In the genomic region with DNA sequence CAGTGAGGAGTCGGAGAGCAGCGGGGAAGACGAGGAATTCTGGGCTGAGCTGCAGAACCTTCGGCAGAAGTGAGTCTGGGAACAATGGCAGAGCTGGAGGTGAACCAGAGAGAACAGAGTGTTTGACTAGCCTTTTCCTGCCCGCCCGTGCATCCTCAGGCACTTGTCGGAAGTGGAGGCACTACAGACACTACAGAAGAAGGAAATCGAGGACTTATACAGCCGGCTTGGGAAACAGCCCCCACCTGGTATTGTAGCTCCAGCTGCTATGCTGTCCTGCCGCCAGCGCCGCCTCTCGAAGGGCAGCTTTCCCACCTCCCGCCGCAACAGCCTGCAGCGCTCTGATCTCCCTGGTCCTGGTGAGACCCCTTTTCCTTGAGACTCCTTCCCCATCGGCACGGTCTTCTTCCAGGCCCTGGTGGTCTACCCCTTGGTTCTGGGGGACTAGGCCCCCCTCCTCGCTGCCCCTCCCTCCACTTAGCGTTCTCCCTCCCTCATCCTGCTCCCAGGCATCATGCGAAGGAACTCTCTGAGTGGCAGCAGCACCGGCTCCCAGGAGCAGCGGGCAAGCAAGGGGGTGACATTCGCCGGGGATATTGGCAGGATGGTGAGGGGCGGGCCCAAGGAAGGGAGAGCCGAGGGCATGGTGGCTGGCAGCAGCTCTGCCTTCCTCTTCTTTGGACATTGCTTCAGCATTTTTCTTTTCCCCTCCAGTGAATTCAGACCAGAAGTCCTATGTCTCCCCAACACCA, we compare ENCODE assay signal across 9 mouse cellular contexts. TPM values are rescaled to one million over a fixed set of nuclear protein-coding genes. Genes with fewer than 3 reads are reported as not detected.
A peak's percentile ranks its signal among the peaks of the same experiment; 100 is the strongest.
DNase-seq lines count a peak whose midpoint lies in the region; ATAC-seq and TF ChIP-seq lines count a peak whose summit lies in the region.
"Had no signal": no experiment of that assay in that cellular context is flagged by ENCODE, and none has a peak within 500 bp of the region (broad histone marks: within the 10 kb centered on the region; RNA-seq: fewer than 3 reads in every experiment).

No protein-coding gene starts in this region.

- H3K36me3 ChIP-seq in heart, embryonic 14.5 days (ENCODE audit: control insufficient read depth, insufficient read depth, low read length), result peaks cover 12% of the 10 kb centered on the region; the same call in 1 of the 2 replicates
- H3K36me3 ChIP-seq in G1E (replicated peaks), result peaks cover 62% of the 10 kb centered on the region
- H3K36me3 ChIP-seq in hindbrain, embryonic 12.5 days, result 0 out of 2 replicates have a peak, but pooled peaks cover 9% of the 10 kb centered on the region
- H3K36me3 ChIP-seq in midbrain, embryonic 12.5 days, result no peaks in the 10 kb centered on the region

- no peak for ATAC-seq in heart, embryonic 14.5 days (ENCODE audit: insufficient number of reproducible peaks, insufficient read depth, low FRiP score, low read depth)
- no peak for ATAC-seq in G1E (ENCODE audit: extremely low read depth, insufficient number of reproducible peaks, low FRiP score, poor library complexity, severe bottlenecking)
- ATAC-seq in hindbrain, embryonic 12.5 days (ENCODE audit: low FRiP score), result no peak
- ATAC-seq in midbrain, embryonic 12.5 days (ENCODE audit: low FRiP score, low read depth), result no peak

- no peak for TF ChIP-seq CTCF in G1E (IDR thresholded peaks at IDR 0.05; ENCODE audit: low read depth, low read length)

- H3K27me3 ChIP-seq in heart, embryonic 14.5 days (ENCODE audit: control insufficient read depth, insufficient read depth, low read length), result no peaks in the 10 kb centered on the region
- no peaks in the 10 kb centered on the region for H3K27me3 ChIP-seq in G1E (ENCODE audit: insufficient read depth, low read length)
- H3K27me3 ChIP-seq in hindbrain, embryonic 12.5 days, result peaks cover 3% of the 10 kb centered on the region; the same call in 1 of the 2 replicates
- peaks cover 23% of the 10 kb centered on the region for H3K27me3 ChIP-seq in midbrain, embryonic 12.5 days

- WGBS in heart, embryonic 14.5 days, result 37% methylated on average over 27 of the region's 27 CpGs
- 24% methylated on average over 27 of the region's 27 CpGs for whole genome bisulfite sequencing in hindbrain, embryonic 12.5 days
- WGBS in midbrain, embryonic 12.5 days, result 25% methylated on average over 27 of the region's 27 CpGs

- peak overlapping the region; percentile 48; the same call in 1 of the 2 replicates for H3K9ac ChIP-seq in heart, embryonic 14.5 days (ENCODE audit: low read length)
- peak overlapping the region; percentile 29; the same call in 1 of the 2 replicates for H3K9ac ChIP-seq in hindbrain, embryonic 12.5 days
- peak overlapping the region; percentile 44 for H3K9ac ChIP-seq in midbrain, embryonic 12.5 days (replicated peaks)

- H3K27ac ChIP-seq in heart, embryonic 14.5 days (replicated peaks in 1 of 2; ENCODE audit: control insufficient read depth in 1 of 2, insufficient read depth in 1 of 2, low read depth in 2 of 2, low read length in 2 of 2), result no peak overlapping the region
- no peak overlapping the region for H3K27ac ChIP-seq in hindbrain, embryonic 12.5 days
- H3K27ac ChIP-seq in midbrain, embryonic 12.5 days (replicated peaks), result no peak overlapping the region

- peaks cover 13 to 22% of the 10 kb centered on the region in 2 experiments for H3K4me1 ChIP-seq in heart, embryonic 14.5 days (ENCODE audit: control insufficient read depth in 2 of 2, insufficient read depth in 2 of 2, low read length in 2 of 2)
- peaks cover 57% of the 10 kb centered on the region for H3K4me1 ChIP-seq in G1E (ENCODE audit: insufficient read depth, low read depth, low read length)
- H3K4me1 ChIP-seq in hindbrain, embryonic 12.5 days, result peaks cover 28% of the 10 kb centered on the region
- peaks cover 28% of the 10 kb centered on the region for H3K4me1 ChIP-seq in midbrain, embryonic 12.5 days

- H3K4me2 ChIP-seq in heart, embryonic 14.5 days (ENCODE audit: low read length), result peak overlapping the region; percentile 12; the same call in 1 of the 2 replicates
- H3K4me2 ChIP-seq in hindbrain, embryonic 12.5 days (replicated peaks), result peak overlapping the region; percentile 84
- peak overlapping the region; percentile 34 for H3K4me2 ChIP-seq in midbrain, embryonic 12.5 days (replicated peaks)

- no peak for DNase-seq in heart, postnatal 4 days
- no peak for DNase-seq in G1E (ENCODE audit: low spot score)
- no peak for DNase-seq in gastrocnemius, postnatal 10 days
- no peak for DNase-seq in right cerebral cortex, postnatal 36 days (ENCODE audit: low spot score in 2 of 2)
- no peak for DNase-seq in gastrocnemius, postnatal 25 days
- DNase-seq: thymus, postnatal 14 days had no signal

- H3K4me3 ChIP-seq in heart, embryonic 14.5 days (ENCODE audit: control insufficient read depth in 1 of 2, insufficient read depth in 1 of 2, low read depth in 1 of 2, low read length in 2 of 2), result no peak overlapping the region
- peak overlapping the region; percentile 91; the same call in 1 of the 2 replicates for H3K4me3 ChIP-seq in G1E (ENCODE audit: low read depth, low read length)
- H3K4me3 ChIP-seq in hindbrain, embryonic 12.5 days, result peak overlapping the region; percentile 4; the same call in 1 of the 2 replicates
- no peak overlapping the region for H3K4me3 ChIP-seq in midbrain, embryonic 12.5 days

- no peaks in the 10 kb centered on the region for H3K9me3 ChIP-seq in heart, embryonic 14.5 days (ENCODE audit: control insufficient read depth, low read length)
- H3K9me3 ChIP-seq in G1E (replicated peaks), result no peaks in the 10 kb centered on the region
- no peaks in the 10 kb centered on the region for H3K9me3 ChIP-seq in hindbrain, embryonic 12.5 days (replicated peaks)
- H3K9me3 ChIP-seq in midbrain, embryonic 12.5 days, result no peaks in the 10 kb centered on the region

RNA-seq across cellular contexts. Expression of a gene that starts 2.3 kb away (rescaled TPM):
- 0.51 and 1.1 TPM in 2 replicates for polyA plus RNA-seq in heart, embryonic 14.5 days (2014; fragmentation: Nextera tagmentation; extraction: Ambion mirVana)
- under 1 TPM; 0.41 to 0.47 TPM for total RNA-seq in heart, postnatal 4 days (2021)
- total RNA-seq in G1E (2014; fragmentation: Nextera tagmentation) (1.5 TPM in 1 of 2 replicates, not detected in the other), G1E (2017) (0.81 and 1.1 TPM in 2 replicates)
- polyA plus RNA-seq in G1E (2012), result 0.02 TPM in 1 of 2 replicates, not detected in the other
- polyA plus RNA-seq in hindbrain, embryonic 12.5 days (2016; fragmentation: Nextera tagmentation; extraction: Ambion mirVana), result 1.5 TPM in 2 replicates
- polyA plus RNA-seq in midbrain, embryonic 12.5 days (2016; fragmentation: Nextera tagmentation; extraction: Ambion mirVana), result 1.3 and 1.6 TPM in 2 replicates
- total RNA-seq in gastrocnemius, postnatal 10 days (2021), result under 1 TPM; 0.14 to 0.18 TPM
- total RNA-seq in gastrocnemius, postnatal 25 days (2021), result under 1 TPM; 0.21 to 0.28 TPM

RNA-seq across cellular contexts. Expression of a gene that starts 2.4 kb away (rescaled TPM):
- 188 and 203 TPM in 2 replicates for polyA plus RNA-seq in heart, embryonic 14.5 days (2014; fragmentation: Nextera tagmentation; extraction: Ambion mirVana)
- total RNA-seq in heart, postnatal 4 days (2021), result 10 to 100 TPM; 86.3 to 90.1 TPM
- total RNA-seq in G1E (2014; fragmentation: Nextera tagmentation), result 52.6 and 54.1 TPM in 2 replicates
- 58.1 and 65.9 TPM in 2 replicates for total RNA-seq in G1E (2017)
- polyA plus RNA-seq in G1E (2012), result 16.8 and 39.8 TPM in 2 replicates
- 195 and 210 TPM in 2 replicates for polyA plus RNA-seq in hindbrain, embryonic 12.5 days (2016; fragmentation: Nextera tagmentation; extraction: Ambion mirVana)
- 196 and 198 TPM in 2 replicates for polyA plus RNA-seq in midbrain, embryonic 12.5 days (2016; fragmentation: Nextera tagmentation; extraction: Ambion mirVana)
- total RNA-seq in gastrocnemius, postnatal 10 days (2021), result 10 to 100 TPM; 66.3 to 74.5 TPM
- 10 to 100 TPM; 67.4 to 68.7 TPM for total RNA-seq in gastrocnemius, postnatal 25 days (2021)

RNA-seq across cellular contexts. Expression of a gene that starts 16.1 kb away (rescaled TPM):
- polyA plus RNA-seq in heart, embryonic 14.5 days (2014; fragmentation: Nextera tagmentation; extraction: Ambion mirVana), result 5.8 and 9.5 TPM in 2 replicates
- total RNA-seq in heart, postnatal 4 days (2021), result 1 to 10 TPM; 4.5 to 7.2 TPM
- total RNA-seq in G1E (2014; fragmentation: Nextera tagmentation) (21.2 and 27.2 TPM in 2 replicates), G1E (2017) (2.3 and 4.2 TPM in 2 replicates)
- 45.0 and 48.7 TPM in 2 replicates for polyA plus RNA-seq in G1E (2012)
- 8.5 and 9.5 TPM in 2 replicates for polyA plus RNA-seq in hindbrain, embryonic 12.5 days (2016; fragmentation: Nextera tagmentation; extraction: Ambion mirVana)
- 7.8 and 10.2 TPM in 2 replicates for polyA plus RNA-seq in midbrain, embryonic 12.5 days (2016; fragmentation: Nextera tagmentation; extraction: Ambion mirVana)
- total RNA-seq in gastrocnemius, postnatal 10 days (2021), result 1 to 10 TPM in 1 of 2 experiments, under 1 TPM in 1; 0.35 to 1.4 TPM
- under 1 TPM in 1 of 2 experiments, not detected in 1; 0.48 TPM for total RNA-seq in gastrocnemius, postnatal 25 days (2021)

RNA-seq across cellular contexts. Expression of a gene that starts 23.0 kb away (rescaled TPM):
- polyA plus RNA-seq in heart, embryonic 14.5 days (2014; fragmentation: Nextera tagmentation; extraction: Ambion mirVana), result 111 and 123 TPM in 2 replicates
- 10 to 100 TPM; 87.6 to 88.7 TPM for total RNA-seq in heart, postnatal 4 days (2021)
- total RNA-seq in G1E (2014; fragmentation: Nextera tagmentation) (482 and 539 TPM in 2 replicates), G1E (2017) (98.4 and 104 TPM in 2 replicates)
- polyA plus RNA-seq in G1E (2012), result 140 and 170 TPM in 2 replicates
- 90.9 and 97.4 TPM in 2 replicates for polyA plus RNA-seq in hindbrain, embryonic 12.5 days (2016; fragmentation: Nextera tagmentation; extraction: Ambion mirVana)
- polyA plus RNA-seq in midbrain, embryonic 12.5 days (2016; fragmentation: Nextera tagmentation; extraction: Ambion mirVana), result 101 and 102 TPM in 2 replicates
- 10 to 100 TPM; 40.1 to 44.3 TPM for total RNA-seq in gastrocnemius, postnatal 10 days (2021)
- 10 to 100 TPM; 31.8 to 36.4 TPM for total RNA-seq in gastrocnemius, postnatal 25 days (2021)

RNA-seq across cellular contexts. Expression of a gene that starts 25.6 kb away (rescaled TPM):
- 134 and 149 TPM in 2 replicates for polyA plus RNA-seq in heart, embryonic 14.5 days (2014; fragmentation: Nextera tagmentation; extraction: Ambion mirVana)
- 100 to 1,000 TPM; 103 to 106 TPM for total RNA-seq in heart, postnatal 4 days (2021)
- total RNA-seq in G1E (2014; fragmentation: Nextera tagmentation) (42.5 and 46.3 TPM in 2 replicates), G1E (2017) (142 and 148 TPM in 2 replicates)
- polyA plus RNA-seq in G1E (2012), result 97.7 and 109 TPM in 2 replicates
- 154 and 158 TPM in 2 replicates for polyA plus RNA-seq in hindbrain, embryonic 12.5 days (2016; fragmentation: Nextera tagmentation; extraction: Ambion mirVana)
- polyA plus RNA-seq in midbrain, embryonic 12.5 days (2016; fragmentation: Nextera tagmentation; extraction: Ambion mirVana), result 162 and 173 TPM in 2 replicates
- total RNA-seq in gastrocnemius, postnatal 10 days (2021), result 10 to 100 TPM; 74.5 to 76.9 TPM
- 10 to 100 TPM; 78.2 to 79.6 TPM for total RNA-seq in gastrocnemius, postnatal 25 days (2021)

Comparison
In these comparisons a context has a peak if more than half of its experiments do, and no peak if none do; other contexts are left out.
1. H3K4me2 ChIP-seq: peak in every context shown above with its lines; median percentile 84 in hindbrain, embryonic 12.5 days; 34 in midbrain, embryonic 12.5 days; 12 in heart, embryonic 14.5 days.
2. H3K4me3 ChIP-seq: peak in G1E (single experiment) and hindbrain, embryonic 12.5 days (single experiment); none in heart, embryonic 14.5 days (0 of 2) and midbrain, embryonic 12.5 days (single experiment).
3. Peak in every context shown above with its lines, with median percentiles within 50 percentile points of each other: H3K9ac ChIP-seq.